Mouse (Mus musculus) bone marrow, adult 2 months (tissue): ENCODE measurements around the gene G430095P16Rik.

ENCODE experiments used
- CTCF ChIP-seq: fragments of 200-500 bp; IDR thresholded peaks from 2 replicates; pipeline ENCODE4 v1.5.1; 2011; ENCODE audit warnings: low read length, control low read depth; ENCODE audit not compliant: control insufficient read depth, insufficient read depth
- POLR2A ChIP-seq: fragments of 200-500 bp; IDR thresholded peaks from 2 replicates; pipeline ENCODE4 v1.6.1; 2011; ENCODE audit warnings: low read depth, mild to moderate bottlenecking, control low read depth, low read length, borderline replicate concordance; ENCODE audit not compliant: control insufficient read depth

- no peak for TF ChIP-seq CTCF
- no peak for TF ChIP-seq POLR2A
These were observed 48.3 kb downstream of the G430095P16Rik start for GRCm38 (mm10) chr8:84771000-84771687.
